Mouse (Mus musculus) kidney, adult 2 months (tissue): ENCODE data around the gene Gsdma2.

Experiments used
- CTCF ChIP-seq: fragments of 200-500 bp; conservative IDR thresholded peaks from 2 replicates; pipeline ENCODE4 v1.5.1; 2011; ENCODE audit warnings: low read depth, mild to moderate bottlenecking, control low read depth, low read length, moderate library complexity, mixed read lengths; ENCODE audit not compliant: insufficient read depth, insufficient read length
- POLR2A ChIP-seq: fragments of 200-500 bp; IDR thresholded peaks from one replicate; pipeline ENCODE4 v1.6.1; 2011; ENCODE audit warnings: low read depth, low read length, control low read depth

- TF ChIP-seq CTCF (no peak), POLR2A (no peak)
Observed at GRCm38 (mm10) chr11:98682811-98683210, 36.3 kb downstream of the Gsdma2 start.
